Mouse (Mus musculus) neural tube, embryonic 10.5 days (tissue): Measurements from ENCODE around the gene Hs3st3b1.

ENCODE experiments used
- DNase-seq: peaks from one replicate; pipeline ENCODE4 v3.0.0-alpha.2; 2017; ENCODE audit warnings: low spot score; ENCODE audit errors: extremely low spot score

The Hs3st3b1 gene

DNA sequence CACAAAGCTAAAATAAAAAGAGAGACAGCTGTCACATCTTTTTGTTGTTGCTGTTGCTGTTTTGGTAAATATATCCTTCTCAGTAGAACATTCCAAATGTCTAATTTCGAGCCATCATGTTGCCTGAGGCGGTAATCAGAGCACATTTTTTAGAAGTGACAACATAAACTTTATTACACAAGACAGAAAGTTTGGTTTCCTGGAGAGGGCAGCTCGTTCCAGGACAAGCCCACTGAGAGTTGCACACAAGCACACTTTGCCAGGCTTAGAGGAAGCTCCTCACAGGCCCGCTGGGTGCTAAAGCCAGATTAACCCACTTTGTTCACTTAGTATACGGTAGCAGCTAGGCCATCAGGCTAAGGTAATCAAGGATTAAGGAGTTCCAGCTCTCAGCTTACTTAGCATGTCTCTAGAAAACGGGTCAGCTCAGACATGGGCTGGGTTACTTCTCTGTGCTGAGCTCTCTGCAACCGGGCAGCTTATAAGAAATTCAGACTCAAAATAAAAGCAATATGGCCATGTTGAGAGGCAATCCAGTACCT is 30.5 kb downstream of the Hs3st3b1 start:
- DNase-seq = no peak

DNA sequence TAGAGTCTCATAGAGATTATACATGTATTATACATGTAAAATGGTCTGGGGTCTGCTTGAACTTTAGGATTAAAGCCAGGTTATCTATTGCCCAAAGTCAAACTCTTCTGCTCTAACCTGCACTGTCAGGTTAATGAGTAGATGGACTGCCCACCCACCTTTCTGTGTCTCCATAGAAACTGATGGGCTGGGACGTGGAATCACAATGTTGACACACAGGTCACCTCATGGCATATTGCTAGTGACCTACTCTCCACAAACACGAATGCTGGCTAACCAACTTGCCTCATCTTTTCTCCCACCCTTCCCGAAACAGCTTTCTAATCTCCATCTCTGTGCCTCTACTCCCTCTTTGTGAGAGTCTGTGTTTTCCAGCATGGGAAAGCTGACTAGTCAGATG is 38.7 kb downstream of the Hs3st3b1 start:
- DNase-seq = no peak

DNA sequence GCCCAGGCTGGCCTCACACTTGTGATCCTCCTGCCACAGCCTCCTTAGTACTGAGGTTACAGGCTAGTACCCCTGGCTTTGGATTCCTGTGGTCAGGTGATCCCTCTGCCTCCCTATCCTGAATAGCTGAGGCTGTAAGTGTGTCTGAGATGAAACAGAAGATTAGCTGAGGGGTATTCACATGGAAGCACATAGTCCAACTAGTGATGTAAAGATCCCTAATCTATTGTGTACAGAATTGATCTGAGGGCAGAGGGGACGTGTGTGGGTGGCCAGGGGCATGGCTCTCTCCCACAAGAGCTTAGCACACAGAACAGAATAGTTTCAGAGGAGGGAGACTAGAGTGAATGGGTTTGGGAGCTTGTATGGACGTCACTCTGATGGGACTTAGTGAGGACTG is 41.8 kb downstream of the Hs3st3b1 start:
- DNase-seq = no peak

DNA sequence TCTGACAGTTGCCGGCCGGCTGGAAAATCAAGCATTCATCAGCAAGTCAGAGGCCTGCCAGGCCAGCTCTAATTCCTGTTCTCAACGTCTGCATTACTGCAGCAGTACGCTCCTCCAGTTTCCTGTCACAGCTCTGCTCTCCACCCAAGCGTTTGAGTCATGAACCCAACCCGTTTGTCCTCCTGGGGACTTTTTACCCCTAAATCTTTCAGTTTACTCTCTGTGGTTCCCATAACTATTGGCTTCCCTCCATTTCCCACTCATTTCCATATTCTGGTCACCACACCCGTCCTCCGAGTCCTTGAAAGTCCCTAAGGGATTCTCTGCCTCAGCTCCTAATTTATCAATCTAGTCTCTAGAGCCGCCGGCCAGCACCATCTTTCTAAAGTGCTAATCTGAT is 42.8 kb downstream of the Hs3st3b1 start:
- no peak for DNase-seq

DNA sequence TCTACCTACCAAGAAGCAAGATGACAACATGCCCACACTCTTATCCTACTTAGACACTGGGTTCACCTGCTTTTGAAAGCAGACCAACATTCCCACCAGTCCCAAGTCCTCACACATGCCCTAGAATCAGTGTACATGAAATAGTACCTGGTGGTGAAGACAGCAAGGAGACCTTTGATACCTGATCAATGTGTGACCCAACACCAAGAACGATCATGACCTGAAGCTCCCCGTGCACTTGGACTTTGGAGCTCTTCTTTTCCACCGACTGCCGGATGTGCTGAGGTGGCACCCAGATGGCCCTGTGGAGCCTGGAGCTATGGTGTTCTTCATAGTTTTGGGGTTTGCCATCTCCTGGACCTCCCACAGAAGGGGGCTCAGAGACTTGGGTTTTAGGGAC is 43.5 kb downstream of the Hs3st3b1 start:
- DNase-seq = no peak

- no peak for DNase-seq
These were observed 59.3 kb downstream of the Hs3st3b1 start for GRCm38 (mm10) chr11:63862746-63863145.

DNA sequence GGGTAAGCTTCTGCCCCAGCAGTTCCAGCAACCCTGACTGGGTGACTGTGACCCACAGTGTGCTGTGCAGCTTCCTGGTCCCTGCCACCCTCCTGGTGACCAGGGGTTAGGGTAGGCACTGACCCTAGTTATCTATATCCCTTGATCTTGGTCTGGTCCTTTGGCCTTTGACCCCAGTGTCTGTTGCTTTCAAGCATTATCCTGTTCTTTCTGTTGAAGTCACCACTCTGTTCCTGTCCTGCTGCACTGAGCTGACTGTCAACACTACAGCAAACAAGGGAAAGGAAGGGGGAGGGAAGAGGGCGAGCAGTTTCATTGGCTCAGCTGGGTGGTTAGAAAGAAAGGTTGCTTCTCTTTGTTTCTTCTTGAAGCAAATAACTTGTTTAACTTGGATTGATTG is 60.1 kb downstream of the Hs3st3b1 start:
- no peak for DNase-seq

DNA sequence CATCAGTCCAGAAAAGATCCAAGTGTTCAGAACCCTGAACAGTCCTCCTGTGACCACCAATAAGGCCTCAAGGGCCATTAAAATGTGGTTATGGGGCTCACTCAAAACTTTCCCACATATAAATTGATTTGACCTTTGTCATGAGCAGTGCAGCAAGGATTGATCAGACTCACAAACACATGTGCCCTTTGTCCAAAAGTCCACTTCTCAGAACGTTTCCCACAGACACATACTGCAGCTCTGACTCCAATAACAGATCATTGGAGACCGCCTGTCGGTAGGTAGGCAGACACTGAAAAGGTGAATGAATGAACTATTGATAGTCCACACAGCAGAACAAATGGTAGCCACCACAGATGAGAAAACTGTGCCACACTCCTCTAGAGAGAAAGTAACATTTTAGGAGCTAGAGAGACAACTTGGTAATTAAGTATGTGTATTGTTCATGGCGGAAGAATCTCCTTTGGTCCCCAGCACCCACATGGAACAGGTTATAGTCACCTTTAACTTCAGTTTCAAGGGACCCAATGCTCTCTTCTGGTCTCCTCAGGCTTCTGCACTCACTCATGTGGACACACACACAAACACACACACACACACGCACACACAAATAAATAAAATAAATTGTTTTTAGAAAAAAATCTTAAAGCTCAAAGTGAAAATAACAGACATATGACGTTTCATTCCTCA is 70.9 kb downstream of the Hs3st3b1 start:
- DNase-seq = no peak

- no peak for DNase-seq
These were observed 71.8 kb downstream of the Hs3st3b1 start for GRCm38 (mm10) chr11:63850261-63850660.

- DNase-seq = no peak
These were observed 76.7 kb downstream of the Hs3st3b1 start for GRCm38 (mm10) chr11:63845379-63845778.

- no peak for DNase-seq
These were observed 77.4 kb downstream of the Hs3st3b1 start for GRCm38 (mm10) chr11:63844701-63845100.

GRCm38 (mm10) chr11:63837526-63837925 is 84.6 kb downstream of the Hs3st3b1 start:
- DNase-seq = no peak
